Comparison of ENCODE assay signal across 8 mouse cellular contexts in the genomic region with DNA sequence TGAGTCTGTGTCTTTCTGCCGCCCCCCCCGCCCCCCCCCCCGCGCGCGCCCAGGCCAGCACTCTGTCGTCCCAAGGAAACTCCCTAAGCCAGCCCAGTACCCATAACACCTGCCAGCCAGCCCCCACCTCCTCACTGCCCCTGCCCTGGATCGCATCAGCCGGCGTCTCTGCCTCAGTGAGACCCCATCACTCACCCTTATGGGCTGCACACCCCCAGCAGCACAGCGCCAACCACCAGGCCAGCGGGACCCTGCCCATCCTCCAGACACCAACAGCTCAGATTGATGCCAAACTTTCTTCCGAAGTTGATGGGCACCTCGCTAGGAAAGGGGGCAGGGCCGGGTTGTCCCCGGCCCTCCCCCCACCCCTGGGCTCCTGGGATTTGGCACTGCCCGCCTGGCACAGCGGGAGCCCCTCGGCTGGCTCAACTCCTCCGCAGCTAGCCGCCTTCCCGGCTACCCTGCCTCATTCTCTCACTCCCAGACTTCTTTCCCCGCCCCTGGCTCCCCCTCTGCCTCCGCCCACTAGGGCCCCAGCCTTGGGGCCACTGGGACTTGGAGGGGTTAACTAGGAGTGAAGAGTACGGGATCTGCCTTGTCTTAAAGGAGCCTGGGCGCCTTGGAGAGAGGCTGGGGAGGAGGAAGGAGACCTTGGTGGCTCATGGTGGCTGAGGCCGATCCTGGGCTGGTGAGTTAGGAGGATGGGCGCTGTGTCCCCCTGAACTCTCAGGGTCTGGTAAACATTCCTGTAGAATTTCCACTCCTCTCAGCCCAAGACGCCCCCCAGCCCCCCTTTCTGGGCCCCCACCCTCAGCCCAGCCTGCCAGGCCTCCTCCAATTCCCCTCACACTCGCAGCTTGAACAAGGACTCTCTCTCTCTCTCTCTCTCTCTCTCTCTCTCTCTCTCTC. TPM values are rescaled to one million over a fixed set of nuclear protein-coding genes. Genes with fewer than 3 reads are reported as not detected.
DNase-seq lines count a peak whose midpoint lies in the region; ATAC-seq lines count a peak whose summit lies in the region.

A gene (minus strand): TSS at position 486 of the 909 bp plus-strand sequence.

- H3K9ac ChIP-seq in hindbrain, embryonic 16.5 days (ENCODE audit: low read depth, low read length), result peak within 1 kb of the TSS; percentile 63

- peak within 1 kb of the TSS; percentile 44; the same call in 1 of the 2 replicates for H3K27ac ChIP-seq in hindbrain, embryonic 16.5 days (ENCODE audit: low read depth, low read length)

- peak within 1 kb of the TSS; percentile 73 for H3K4me2 ChIP-seq in hindbrain, embryonic 16.5 days (ENCODE audit: low read length)

- no peaks in the 10 kb centered on the region for H3K9me3 ChIP-seq in hindbrain, embryonic 16.5 days (ENCODE audit: control insufficient read depth, low read length)

- no peak for DNase-seq in cerebellum, adult 8-10 months
- DNase-seq in embryo, embryonic 11 days, result peak; percentile 86
- DNase-seq in gastrocnemius, postnatal 14 days, result peak; percentile 84
- DNase-seq in left cerebral cortex, adult 8-10 months (ENCODE audit: low spot score in 2 of 2), result peak; percentile 19 to 48
- DNase-seq in lung, postnatal 4 days, result peak; percentile 79 to 84
- DNase-seq in right cerebral cortex, postnatal 14 days, result peak; percentile 27

- intact Hi-C loops in gastrocnemius, postnatal 14 days (cut with DNase I; ENCODE audit: low total_unique reads), result no loop called here

- peak within 1 kb of the TSS; percentile 45 for H3K4me3 ChIP-seq in hindbrain, embryonic 16.5 days (ENCODE audit: low read length)

- H3K36me3 ChIP-seq in hindbrain, embryonic 16.5 days (ENCODE audit: control insufficient read depth, insufficient read depth, low read length), result no peaks in the 10 kb centered on the region

- 0 out of 2 replicates have a peak, but pooled peaks have one; percentile 36 for ATAC-seq in cerebellum, adult (ENCODE audit: insufficient number of reproducible peaks, low FRiP score, low TSS enrichment)
- peak; percentile 89 for ATAC-seq in hindbrain, embryonic 16.5 days

- 1% methylated on average over 29 of the region's 30 CpGs for WGBS in hindbrain, embryonic 16.5 days

- no peaks in the 10 kb centered on the region; the same call in 1 of the 2 replicates for H3K27me3 ChIP-seq in hindbrain, embryonic 16.5 days (replicated peaks; ENCODE audit: control insufficient read depth, insufficient read depth, low read length)

- peaks cover 8% of the 10 kb centered on the region for H3K4me1 ChIP-seq in hindbrain, embryonic 16.5 days (ENCODE audit: control insufficient read depth, insufficient read depth, low read depth, low read length)

RNA-seq across cellular contexts. Expression of the gene that starts here (rescaled TPM):
- 10 to 100 TPM; 68.6 to 82.2 TPM for total RNA-seq in gastrocnemius, postnatal 14 days (2021)
- 18.1 and 25.5 TPM in 2 replicates for polyA plus RNA-seq in hindbrain, embryonic 16.5 days (2015; fragmentation: Nextera tagmentation; extraction: Ambion mirVana)
- total RNA-seq in left cerebral cortex, adult 8-10 months (2022), result 10 to 100 TPM; 37.9 to 58.3 (median 45.8) TPM
